Mouse (Mus musculus): Measurements from ENCODE around the gene Bcl2l12. TPM values are rescaled to one million over a fixed set of nuclear protein-coding genes. Genes with fewer than 3 reads are reported as not detected.

The Bcl2l12 gene
- total and polyA plus RNA-seq, 2 experiments from 2014 or later = 5.9 to 11.4 TPM

DNA sequence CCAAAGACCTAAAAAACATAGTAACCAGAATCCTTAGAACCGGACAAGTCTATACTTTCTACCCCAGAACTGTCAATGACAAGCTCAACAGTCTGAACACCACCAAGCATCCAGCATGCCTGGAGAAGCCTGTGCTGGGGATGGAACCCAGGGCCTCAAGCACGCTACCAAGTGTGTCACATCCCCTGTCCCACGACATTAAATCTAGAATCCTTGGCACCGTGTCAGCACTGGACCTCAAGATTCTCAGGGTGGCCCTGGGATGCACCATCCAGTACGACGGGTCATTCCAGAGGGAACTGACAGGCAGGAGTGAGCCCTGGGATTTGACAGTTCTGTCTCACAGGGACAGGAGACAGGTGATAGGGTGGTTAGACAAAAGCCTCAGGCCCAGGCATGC is 31.5 kb upstream of the Bcl2l12 start:
- no peaks in the 10 kb centered on the region for H3K27me3 ChIP-seq (ENCODE audit: insufficient read depth, low read length)
- H3K4me3 ChIP-seq (ENCODE audit: low read depth, low read length) = no peak overlapping the region
- peaks cover 3% of the 10 kb centered on the region; the same call in 1 of the 2 replicates for H3K4me1 ChIP-seq (ENCODE audit: insufficient read depth, low read length)
- ATAC-seq (ENCODE audit: low FRiP score) (no peak), DNase-seq (ENCODE audit: low spot score) (no peak)
- no peak overlapping the region for H3K4me2 ChIP-seq (ENCODE audit: low read depth, low read length, poor library complexity, severe bottlenecking)
- H3K9me3 ChIP-seq (ENCODE audit: low read length) = no peaks in the 10 kb centered on the region
- no peak overlapping the region for H3K27ac ChIP-seq (ENCODE audit: low read depth, low read length)
- peaks cover 74% of the 10 kb centered on the region for H3K36me3 ChIP-seq (ENCODE audit: insufficient read depth, low read length)
- H3K9ac ChIP-seq (replicated peaks; ENCODE audit: low read length, poor library complexity, severe bottlenecking) = no peak overlapping the region
- TF ChIP-seq CTCF (IDR thresholded peaks at IDR 0.05) = no peak
- WGBS = 90% methylated on average over 6 of the region's 6 CpGs

DNA sequence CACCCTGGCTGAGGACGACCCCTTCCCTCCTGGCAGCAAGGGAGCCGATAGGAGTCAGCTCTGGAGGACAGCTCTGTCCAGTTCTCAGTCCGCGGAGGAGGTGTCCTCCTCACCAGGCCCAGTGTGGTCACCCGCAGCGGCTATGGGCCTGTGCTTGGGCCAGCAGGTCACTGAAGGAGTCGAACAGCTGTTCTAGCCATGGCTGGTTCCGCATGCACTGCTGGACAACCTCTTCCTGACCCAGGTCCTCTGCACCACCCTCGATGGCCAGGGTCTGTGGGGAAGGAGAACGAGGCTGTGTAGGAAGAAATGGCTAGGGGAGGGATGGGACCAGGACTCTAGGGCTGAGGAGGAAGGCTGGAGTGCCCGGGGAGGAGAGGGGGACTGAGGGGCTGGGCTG is 29.8 kb upstream of the Bcl2l12 start:
- Histone ChIP-seq H3K4me1 (ENCODE audit: insufficient read depth, low read length) (peaks cover 3% of the 10 kb centered on the region; the same call in 1 of the 2 replicates), H3K36me3 (ENCODE audit: insufficient read depth, low read length) (peaks cover 57% of the 10 kb centered on the region), H3K27me3 (ENCODE audit: insufficient read depth, low read length) (no peaks in the 10 kb centered on the region), H3K4me2 (ENCODE audit: low read depth, low read length, poor library complexity, severe bottlenecking) (no peak overlapping the region), H3K9me3 (ENCODE audit: low read length) (no peaks in the 10 kb centered on the region), H3K9ac (replicated peaks; ENCODE audit: low read length, poor library complexity, severe bottlenecking) (no peak overlapping the region), H3K27ac (ENCODE audit: low read depth, low read length) (no peak overlapping the region), H3K4me3 (ENCODE audit: low read depth, low read length) (no peak overlapping the region)
- WGBS = 90% methylated on average over 11 of the region's 11 CpGs
- no peak for TF ChIP-seq CTCF (IDR thresholded peaks at IDR 0.05)
- DNase-seq (ENCODE audit: low spot score) (no peak), ATAC-seq (ENCODE audit: low FRiP score) (no peak)

DNA sequence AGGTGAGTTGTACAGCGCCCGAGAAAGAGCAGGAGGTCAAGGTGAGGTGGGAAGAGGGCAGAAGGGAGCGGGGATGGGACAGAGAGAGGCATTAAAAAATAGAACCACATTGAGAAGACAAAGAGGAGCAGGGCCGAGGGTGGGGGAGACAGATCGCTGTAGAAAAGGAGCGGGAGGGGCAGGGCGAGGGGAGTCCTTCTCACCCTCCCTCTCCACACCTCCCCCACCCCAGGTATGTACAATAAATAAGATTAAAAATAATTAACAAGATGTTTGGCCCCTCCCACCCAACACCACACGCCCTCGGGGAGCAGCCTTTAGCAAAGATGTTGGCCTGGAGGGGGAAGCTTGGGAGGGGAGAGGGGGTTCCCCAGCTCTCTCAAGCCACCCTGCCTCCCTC is 29.2 kb upstream of the Bcl2l12 start:
- no peak overlapping the region for H3K4me3 ChIP-seq (ENCODE audit: low read depth, low read length)
- WGBS = 91% methylated on average over 9 of the region's 9 CpGs
- no peak overlapping the region for H3K27ac ChIP-seq (ENCODE audit: low read depth, low read length)
- H3K9me3 ChIP-seq (ENCODE audit: low read length) = no peaks in the 10 kb centered on the region
- H3K36me3 ChIP-seq (ENCODE audit: insufficient read depth, low read length) = peaks cover 52% of the 10 kb centered on the region
- H3K4me2 ChIP-seq (ENCODE audit: low read depth, low read length, poor library complexity, severe bottlenecking) = no peak overlapping the region
- no peak for TF ChIP-seq CTCF (IDR thresholded peaks at IDR 0.05)
- DNase-seq (ENCODE audit: low spot score) (no peak), ATAC-seq (ENCODE audit: low FRiP score) (no peak)
- no peaks in the 10 kb centered on the region for H3K27me3 ChIP-seq (ENCODE audit: insufficient read depth, low read length)
- peaks cover 3% of the 10 kb centered on the region; the same call in 1 of the 2 replicates for H3K4me1 ChIP-seq (ENCODE audit: insufficient read depth, low read length)
- H3K9ac ChIP-seq (replicated peaks; ENCODE audit: low read length, poor library complexity, severe bottlenecking) = no peak overlapping the region

DNA sequence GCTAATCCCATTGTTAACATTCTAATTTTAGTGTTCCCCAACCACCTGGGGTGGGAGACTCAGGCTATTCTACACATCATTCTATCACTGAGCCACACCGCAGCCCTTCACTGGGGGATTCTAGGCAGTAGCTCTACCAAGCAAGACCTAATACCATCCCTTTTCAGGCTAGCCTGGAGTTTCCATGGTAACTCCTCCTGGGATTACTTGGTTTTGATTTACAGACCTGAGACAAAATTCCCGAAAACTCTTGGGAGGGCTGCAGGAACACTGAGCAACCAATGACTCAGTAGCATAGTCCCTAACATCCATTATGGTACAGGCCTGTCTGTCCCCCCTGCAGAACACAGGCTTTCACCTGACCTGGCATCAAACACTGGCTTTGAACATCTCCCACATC is 27.7 kb upstream of the Bcl2l12 start:
- H3K9me3 ChIP-seq (ENCODE audit: low read length) = no peaks in the 10 kb centered on the region
- peaks cover 42% of the 10 kb centered on the region for H3K36me3 ChIP-seq (ENCODE audit: insufficient read depth, low read length)
- H3K27me3 ChIP-seq (ENCODE audit: insufficient read depth, low read length) = no peaks in the 10 kb centered on the region
- 18% methylated on average over 2 of the region's 2 CpGs for whole genome bisulfite sequencing
- TF ChIP-seq CTCF (IDR thresholded peaks at IDR 0.05) = no peak
- ATAC-seq (ENCODE audit: low FRiP score) (0 out of 2 replicates have a peak, but pooled peaks have one; percentile 18), DNase-seq (ENCODE audit: low spot score) (peak; percentile 57)
- H3K4me3 ChIP-seq (ENCODE audit: low read depth, low read length) = no peak overlapping the region
- H3K4me1 ChIP-seq (ENCODE audit: insufficient read depth, low read length) = peaks cover 3% of the 10 kb centered on the region; the same call in 1 of the 2 replicates
- peak overlapping the region; percentile 55 for H3K27ac ChIP-seq (ENCODE audit: low read depth, low read length)
- H3K4me2 ChIP-seq (ENCODE audit: low read depth, low read length, poor library complexity, severe bottlenecking) = no peak overlapping the region
- H3K9ac ChIP-seq (replicated peaks; ENCODE audit: low read length, poor library complexity, severe bottlenecking) = 0 out of 2 replicates have a peak overlapping the region, but pooled peaks have one; percentile 5

DNA sequence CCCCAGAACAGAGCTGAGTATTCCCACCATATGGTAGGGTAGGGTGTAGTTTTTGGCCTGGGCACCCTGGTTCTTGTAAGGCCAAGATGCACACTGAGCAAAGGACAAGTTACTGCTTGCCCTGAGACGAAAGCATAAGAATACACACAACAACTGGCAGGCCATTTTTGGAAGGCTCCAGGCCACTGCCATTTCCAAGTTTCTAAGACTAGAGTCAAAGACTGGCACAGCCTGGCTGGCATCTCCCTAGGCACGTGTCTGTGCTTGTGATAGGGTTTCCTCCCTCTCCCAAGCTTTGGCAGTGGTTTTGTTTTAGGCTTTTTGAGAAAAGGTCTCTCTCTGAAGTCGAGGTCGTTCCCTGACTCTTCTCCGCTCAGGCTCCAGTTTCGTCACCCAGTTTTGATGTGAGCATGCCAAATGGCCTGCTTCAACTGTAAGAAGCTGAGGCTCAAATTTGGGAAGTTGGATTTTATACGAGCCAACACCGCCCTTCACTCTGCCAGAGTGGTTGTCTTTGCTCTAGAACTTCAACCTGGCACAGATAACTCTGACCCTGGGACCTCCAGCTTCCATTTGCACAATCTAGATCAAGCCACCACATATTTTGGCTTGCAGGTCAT is 27.2 kb upstream of the Bcl2l12 start:
- H3K4me3 ChIP-seq (ENCODE audit: low read depth, low read length) = no peak overlapping the region
- ATAC-seq (ENCODE audit: low FRiP score) = no peak
- peaks cover 37% of the 10 kb centered on the region for H3K36me3 ChIP-seq (ENCODE audit: insufficient read depth, low read length)
- TF ChIP-seq CTCF (IDR thresholded peaks at IDR 0.05) = no peak
- H3K9me3 ChIP-seq (ENCODE audit: low read length) = no peaks in the 10 kb centered on the region
- 73% methylated on average over 8 of the region's 8 CpGs for WGBS
- peaks cover 3% of the 10 kb centered on the region; the same call in 1 of the 2 replicates for H3K4me1 ChIP-seq (ENCODE audit: insufficient read depth, low read length)
- H3K27ac ChIP-seq (ENCODE audit: low read depth, low read length) = peak overlapping the region; percentile 55; the same call in 1 of the 2 replicates
- DNase-seq (ENCODE audit: low spot score) = no peak
- H3K27me3 ChIP-seq (ENCODE audit: insufficient read depth, low read length) = no peaks in the 10 kb centered on the region
- H3K4me2 ChIP-seq (ENCODE audit: low read depth, low read length, poor library complexity, severe bottlenecking) = no peak overlapping the region
- H3K9ac ChIP-seq (replicated peaks; ENCODE audit: low read length, poor library complexity, severe bottlenecking) = no peak overlapping the region

All from midbrain, postnatal 0 days (tissue).